Mouse (Mus musculus): Measurements from ENCODE around the gene Utp6. TPM values are rescaled to one million over a fixed set of nuclear protein-coding genes. Genes with fewer than 3 reads are reported as not detected.

Gene Utp6
- 20.1 and 33.0 TPM in 2 replicates for polyA plus RNA-seq (2015; fragmentation: Nextera tagmentation; extraction: Ambion mirVana)

DNA sequence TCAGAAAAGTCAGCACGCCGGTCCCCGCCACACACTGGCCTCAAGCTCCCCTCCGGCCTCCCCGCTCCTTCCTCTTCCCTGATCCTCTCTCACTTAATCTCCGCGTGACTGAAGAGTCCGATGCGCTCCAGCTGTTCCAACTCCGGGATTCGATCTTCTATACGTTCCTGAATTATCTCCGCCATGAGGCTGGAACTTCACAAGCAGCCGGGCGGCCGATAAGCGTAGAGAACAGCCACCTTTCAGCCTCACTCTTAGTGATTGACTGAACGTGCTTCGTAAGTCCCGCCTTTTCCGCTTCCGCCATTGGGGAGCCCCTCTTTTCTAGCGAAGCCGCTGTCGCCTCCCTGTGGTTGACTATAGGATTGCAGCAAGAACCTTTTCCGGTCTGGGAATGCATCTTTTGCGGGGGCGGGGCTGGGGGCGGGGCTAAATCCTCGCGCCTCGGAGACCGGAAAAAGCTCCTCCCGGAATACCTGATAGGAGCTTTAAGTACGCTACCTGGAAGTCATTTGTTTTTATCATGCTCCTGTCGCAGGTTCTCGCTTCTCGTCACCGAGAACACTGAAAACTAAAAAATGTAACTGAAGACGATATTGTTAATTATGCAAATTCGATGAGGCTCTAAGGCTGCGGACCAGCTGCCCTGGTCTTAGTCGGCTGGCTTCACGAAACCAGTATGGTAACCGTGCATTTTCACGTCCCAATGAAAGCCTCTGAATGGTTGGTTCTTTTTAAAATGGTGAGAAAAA is at the start of gene Utp6:
Gene Utp6 (minus strand): TSS at position 266 of the 752 bp plus-strand sequence.

GRCm38 (mm10) chr11:79992592-79993355 is 30.6 kb upstream of the Utp6 start, which contains the start of gene Suz12:
Gene Suz12, plus strand, starts transcription at chr11:79993106.

Other genes with a start within 250 kb of the Utp6 start
- 10.6 and 14.7 TPM in 2 replicates for gene Suz12, start 30.7 kb upstream of the Utp6 start, polyA plus RNA-seq (2015; fragmentation: Nextera tagmentation; extraction: Ambion mirVana)
- gene Crlf3, start 118.6 kb upstream of the Utp6 start, polyA plus RNA-seq (2015; fragmentation: Nextera tagmentation; extraction: Ambion mirVana), result 22.4 and 23.9 TPM in 2 replicates
- gene Atad5, start 127.0 kb upstream of the Utp6 start, polyA plus RNA-seq (2015; fragmentation: Nextera tagmentation; extraction: Ambion mirVana), result 2.5 and 3.8 TPM in 2 replicates
- 38.8 and 53.8 TPM in 2 replicates for gene Tefm, start 179.8 kb upstream of the Utp6 start, polyA plus RNA-seq (2015; fragmentation: Nextera tagmentation; extraction: Ambion mirVana)
- 2.5 and 5.5 TPM in 2 replicates for gene Adap2, start 191.7 kb upstream of the Utp6 start, polyA plus RNA-seq (2015; fragmentation: Nextera tagmentation; extraction: Ambion mirVana)
- 10.3 and 17.5 TPM in 2 replicates for gene Rnf135, start 221.5 kb upstream of the Utp6 start, polyA plus RNA-seq (2015; fragmentation: Nextera tagmentation; extraction: Ambion mirVana)
- gene Rhot1, start 246.6 kb upstream of the Utp6 start, polyA plus RNA-seq (2015; fragmentation: Nextera tagmentation; extraction: Ambion mirVana), result 31.3 and 52.9 TPM in 2 replicates

Data from adrenal gland, postnatal 0 days (tissue).